Mouse (Mus musculus): ENCODE results near the gene Ccnf. TPM values are rescaled to one million over a fixed set of nuclear protein-coding genes. Genes with fewer than 3 reads are reported as not detected.
A peak's percentile ranks its signal among the peaks of the same experiment; 100 is the strongest.

Ccnf gene
- total RNA-seq, 2 experiments from 2014 or later, result 6.2 to 7.2 TPM

DNA sequence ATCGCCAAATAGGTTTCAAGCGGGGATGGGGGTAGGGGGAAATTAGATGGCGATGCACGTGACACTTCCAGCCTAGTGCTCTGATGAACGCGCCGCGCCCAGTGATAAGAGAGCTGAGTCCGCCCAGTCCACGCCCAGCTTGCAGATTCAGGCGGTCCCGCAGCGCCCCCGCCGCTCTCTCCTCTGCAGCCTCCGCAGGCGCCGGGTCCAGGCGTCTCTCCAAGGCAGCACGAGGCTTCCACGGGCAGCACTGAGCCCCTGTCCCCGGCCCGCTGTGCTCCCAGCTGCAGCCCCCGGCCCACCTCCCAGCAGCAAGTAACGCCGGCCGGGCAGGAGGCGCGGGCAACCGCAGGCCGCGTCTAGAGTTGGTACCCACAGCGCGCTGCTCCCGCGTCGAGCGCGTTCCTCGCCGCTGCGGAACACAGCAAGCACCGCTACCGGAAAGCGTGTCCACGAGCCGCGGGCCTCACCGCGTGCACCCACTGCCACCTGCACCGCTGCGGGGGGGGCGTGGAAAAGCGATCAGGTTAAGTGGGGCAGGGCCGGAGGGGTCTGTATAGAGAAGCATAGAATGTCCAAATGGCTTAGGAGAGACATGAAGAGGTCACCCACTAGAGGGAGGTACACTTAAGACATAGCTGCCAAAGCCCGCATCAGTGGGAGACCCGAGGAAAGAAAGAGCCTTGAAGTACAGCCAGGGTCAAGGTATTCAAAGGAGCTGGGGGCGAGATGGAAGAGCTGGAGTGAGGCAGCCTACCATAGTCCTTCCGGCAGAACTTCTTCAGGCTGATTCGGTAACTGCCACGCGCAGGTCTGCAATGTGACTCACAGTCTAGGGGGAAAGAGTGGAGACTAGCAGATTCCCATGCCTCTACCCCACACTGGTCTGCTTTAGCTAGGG, 44.6 kb downstream of the Ccnf start:
- intact Hi-C loops (cut with DNase I), result loop anchor here (5.0 kb wide), 1 partner anchor 34 kb away; no protein-coding TSS in a partner anchor
- peak; percentile 77 to 87 for DNase-seq (ENCODE audit: extremely low spot score in 1 of 2, low spot score in 2 of 2)

DNA sequence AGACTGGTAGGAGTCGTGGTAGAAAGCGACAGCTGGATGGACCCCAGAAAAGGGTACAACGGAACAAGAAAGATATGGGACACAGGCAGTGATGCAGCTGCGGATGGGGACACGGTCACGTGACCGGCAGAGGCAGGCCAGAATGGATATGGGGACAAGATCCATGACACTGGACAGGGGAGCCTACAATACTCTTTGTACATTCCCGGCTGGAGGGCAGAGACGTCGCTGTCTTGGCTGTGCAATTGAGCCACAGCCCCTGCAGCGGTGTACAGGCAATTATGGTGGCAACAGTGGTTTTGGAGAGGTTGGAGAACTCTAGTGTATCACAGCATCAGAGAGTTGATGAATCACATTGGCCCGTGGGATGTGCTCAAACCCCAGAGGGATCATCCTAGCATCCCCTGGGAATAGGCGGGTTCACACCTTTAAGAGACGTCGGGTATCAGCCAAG, 45.3 kb downstream of the Ccnf start:
- peak in 1 of 2 experiments; percentile 71 for DNase-seq (ENCODE audit: extremely low spot score in 1 of 2, low spot score in 2 of 2)
- intact Hi-C loops (cut with DNase I), result loop anchor here (5.0 kb wide), 1 partner anchor 34 kb away; no protein-coding TSS in a partner anchor

- intact Hi-C loops (cut with DNase I), result loop anchor here (5.0 kb wide), 1 partner anchor 33 kb away; no protein-coding TSS in a partner anchor
- DNase-seq (ENCODE audit: extremely low spot score in 1 of 2, low spot score in 2 of 2), result peak; percentile 93 to 97
These were observed 45.9 kb downstream of the Ccnf start, which contains the start of gene Tbc1d24 for GRCm38 (mm10) chr17:24205284-24205888. Gene Tbc1d24, minus strand, starts transcription at chr17:24205562.

- intact Hi-C loops (cut with DNase I), result loop anchor here (5.0 kb wide), 1 partner anchor 33 kb away; no protein-coding TSS in a partner anchor
- DNase-seq (ENCODE audit: extremely low spot score in 1 of 2, low spot score in 2 of 2), result no peak
These were observed 46.4 kb downstream of the Ccnf start for GRCm38 (mm10) chr17:24204846-24205245.

DNA sequence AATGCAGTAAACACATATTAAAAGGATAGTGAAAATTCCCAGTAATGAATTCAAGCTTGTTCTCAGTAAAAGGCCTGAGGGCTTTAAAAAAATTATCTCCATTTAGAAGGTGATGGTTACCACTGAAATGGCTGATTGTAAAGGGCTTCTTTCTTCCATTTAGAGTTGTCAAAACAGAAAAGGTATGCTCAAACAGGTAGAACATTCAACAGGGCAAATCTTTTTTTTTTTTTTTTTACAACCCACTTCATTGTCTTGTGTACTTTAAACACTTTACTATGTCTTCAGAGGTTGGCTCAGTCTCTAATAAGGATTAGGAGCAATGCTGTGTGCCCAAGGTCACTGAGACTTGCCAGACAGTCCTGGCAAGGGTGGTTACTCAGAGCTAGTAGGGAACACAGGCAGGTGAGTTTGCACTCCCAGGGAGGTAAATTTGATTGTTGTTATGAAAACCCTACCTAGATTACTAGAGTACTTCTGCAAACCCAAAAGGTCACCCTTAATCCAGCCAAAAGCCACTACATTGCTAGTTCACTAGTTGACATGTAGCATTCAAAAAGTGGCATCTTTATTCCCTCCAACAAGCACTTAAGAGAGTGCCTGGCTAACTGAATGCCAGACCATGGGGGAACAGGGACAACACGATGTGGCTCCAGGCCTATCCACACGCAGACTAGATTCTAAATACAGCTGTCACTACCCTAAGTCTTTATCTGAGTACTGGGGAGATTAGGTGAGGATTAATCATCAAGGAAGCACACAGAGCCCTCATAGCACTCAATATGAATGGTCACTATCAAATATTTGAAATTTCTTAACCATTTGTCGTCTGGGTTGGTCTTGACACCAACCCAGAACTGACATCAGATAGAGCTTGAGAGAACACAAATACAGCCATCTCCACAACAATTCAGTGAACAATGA, 47.4 kb downstream of the Ccnf start:
- intact Hi-C loops (cut with DNase I), result no loop called here
- no peak for DNase-seq (ENCODE audit: extremely low spot score in 1 of 2, low spot score in 2 of 2)

DNA sequence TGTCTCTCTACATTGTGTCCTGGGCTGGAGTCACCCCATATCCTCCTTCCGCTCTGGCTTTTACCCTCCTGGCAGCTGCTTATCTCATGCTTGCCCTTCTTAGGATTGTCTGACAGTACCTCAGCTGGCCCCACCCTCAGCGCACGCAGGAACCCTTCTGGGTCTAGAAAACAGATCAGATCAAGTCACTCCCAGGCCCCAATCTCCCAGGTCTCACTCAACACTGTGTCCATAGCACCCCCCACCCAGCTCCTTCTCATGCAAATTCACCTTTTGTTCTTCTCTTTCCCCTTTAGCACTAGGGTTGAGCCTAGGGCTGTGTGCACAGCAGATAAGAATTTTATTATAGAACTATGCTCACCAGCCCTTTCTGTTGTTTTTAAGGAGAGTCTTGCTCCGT, 48.2 kb downstream of the Ccnf start:
- intact Hi-C loops (cut with DNase I), result no loop called here
- DNase-seq (ENCODE audit: extremely low spot score in 1 of 2, low spot score in 2 of 2), result no peak

GRCm38 (mm10) chr17:24201092-24201491, 50.2 kb downstream of the Ccnf start:
- intact Hi-C loops (cut with DNase I), result no loop called here
- DNase-seq (ENCODE audit: extremely low spot score in 1 of 2, low spot score in 2 of 2), result no peak

DNA sequence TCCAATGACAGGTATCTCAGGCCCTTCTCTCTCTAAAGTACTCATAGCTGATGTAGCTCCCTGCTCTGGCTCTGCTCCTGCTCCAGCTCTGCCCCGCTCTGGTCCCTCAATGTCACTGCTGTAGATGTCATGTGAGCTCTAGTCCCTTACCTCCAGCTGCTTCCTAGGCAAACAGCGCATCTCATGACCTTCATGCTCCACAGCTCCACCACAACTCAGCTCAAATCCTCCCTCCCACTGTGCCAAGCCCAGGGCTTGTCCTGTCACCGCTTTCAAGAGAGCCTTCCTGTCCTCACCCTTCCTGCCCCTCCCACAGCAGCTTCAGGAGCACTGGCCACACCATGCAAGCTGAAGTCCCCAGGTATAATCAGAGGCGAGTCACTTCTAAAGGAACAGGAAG, 51.5 kb downstream of the Ccnf start:
- peak in 1 of 2 experiments; percentile 41 for DNase-seq (ENCODE audit: extremely low spot score in 1 of 2, low spot score in 2 of 2)
- intact Hi-C loops (cut with DNase I), result no loop called here

DNA sequence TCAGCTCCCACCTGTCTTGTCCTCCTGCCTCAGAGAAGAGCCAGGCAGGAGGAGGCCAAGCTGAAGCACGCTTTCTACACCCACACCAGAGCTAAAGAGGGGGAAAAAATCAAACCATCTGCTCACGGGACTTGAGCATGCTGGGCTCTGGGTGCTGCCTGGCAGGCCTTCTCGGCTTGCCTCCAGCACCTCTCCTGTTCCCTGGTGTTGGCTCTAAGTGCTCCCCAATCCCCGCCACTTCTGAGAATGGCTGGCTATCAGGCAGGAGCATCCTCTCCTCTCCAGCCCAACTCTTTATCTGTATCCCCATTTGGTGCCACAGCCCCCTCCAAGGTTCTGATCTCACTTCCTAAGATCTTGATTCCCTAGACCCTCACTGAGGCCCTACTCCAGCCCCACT, 52.0 kb downstream of the Ccnf start:
- intact Hi-C loops (cut with DNase I), result no loop called here
- peak; percentile 48 to 51 for DNase-seq (ENCODE audit: extremely low spot score in 1 of 2, low spot score in 2 of 2)

- intact Hi-C loops (cut with DNase I), result no loop called here
- peak; percentile 20 to 28 for DNase-seq (ENCODE audit: extremely low spot score in 1 of 2, low spot score in 2 of 2)
These were observed 54.1 kb downstream of the Ccnf start for GRCm38 (mm10) chr17:24197032-24197824.

DNA sequence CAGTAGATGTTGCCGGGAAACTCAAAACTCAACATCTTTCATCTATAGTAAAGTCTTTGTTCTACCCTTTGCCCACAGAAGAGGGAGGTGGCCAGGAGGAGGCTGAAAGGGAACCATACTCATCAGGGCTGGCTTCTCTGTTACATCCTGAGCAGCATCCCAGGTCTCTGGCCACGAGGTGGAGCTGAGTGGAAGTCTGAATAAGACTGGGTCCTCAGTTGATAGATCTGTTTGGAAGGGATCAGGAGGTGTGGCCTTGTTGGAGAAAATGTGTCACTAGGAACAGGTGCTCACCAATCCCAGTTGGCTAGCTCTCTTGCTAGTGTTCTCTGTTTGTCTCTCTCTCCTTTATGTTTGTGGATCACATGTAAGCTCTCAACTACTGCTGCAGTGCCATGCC, 55.9 kb downstream of the Ccnf start:
- DNase-seq (ENCODE audit: extremely low spot score in 1 of 2, low spot score in 2 of 2), result peak in 1 of 2 experiments; percentile 11
- intact Hi-C loops (cut with DNase I), result no loop called here

GRCm38 (mm10) chr17:24193769-24194168, 57.5 kb downstream of the Ccnf start:
- peak in 1 of 2 experiments; percentile 10 for DNase-seq (ENCODE audit: extremely low spot score in 1 of 2, low spot score in 2 of 2)
- intact Hi-C loops (cut with DNase I), result no loop called here

DNA sequence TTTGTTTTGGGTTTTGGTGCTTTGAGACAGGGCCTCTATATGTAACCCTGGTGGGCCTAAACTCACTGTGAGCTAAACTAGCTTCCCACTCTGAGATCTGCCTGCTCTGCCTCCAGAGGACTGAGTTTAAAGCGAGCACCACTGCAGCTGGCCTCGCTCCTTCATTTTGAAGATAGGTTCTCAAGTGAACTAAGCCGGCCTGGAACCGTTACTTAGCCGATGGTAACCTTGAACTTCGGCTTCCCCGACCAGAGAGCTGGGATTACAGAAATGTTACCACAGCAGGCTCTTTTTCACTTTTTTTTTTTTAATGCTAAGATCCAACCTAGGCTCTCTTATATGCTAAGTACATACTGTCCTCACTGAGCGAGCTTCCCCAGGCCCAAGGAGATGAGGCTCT, 58.0 kb downstream of the Ccnf start:
- DNase-seq (ENCODE audit: extremely low spot score in 1 of 2, low spot score in 2 of 2), result peak in 1 of 2 experiments; percentile 11
- intact Hi-C loops (cut with DNase I), result no loop called here

GRCm38 (mm10) chr17:24192848-24193247, 58.4 kb downstream of the Ccnf start:
- intact Hi-C loops (cut with DNase I), result no loop called here
- DNase-seq (ENCODE audit: extremely low spot score in 1 of 2, low spot score in 2 of 2), result no peak

GRCm38 (mm10) chr17:24191481-24191880, 59.8 kb downstream of the Ccnf start:
- no peak for DNase-seq (ENCODE audit: extremely low spot score in 1 of 2, low spot score in 2 of 2)
- intact Hi-C loops (cut with DNase I), result no loop called here

- intact Hi-C loops (cut with DNase I), result no loop called here
These were observed 60.4 kb downstream of the Ccnf start for GRCm38 (mm10) chr17:24190934-24191333.

DNA sequence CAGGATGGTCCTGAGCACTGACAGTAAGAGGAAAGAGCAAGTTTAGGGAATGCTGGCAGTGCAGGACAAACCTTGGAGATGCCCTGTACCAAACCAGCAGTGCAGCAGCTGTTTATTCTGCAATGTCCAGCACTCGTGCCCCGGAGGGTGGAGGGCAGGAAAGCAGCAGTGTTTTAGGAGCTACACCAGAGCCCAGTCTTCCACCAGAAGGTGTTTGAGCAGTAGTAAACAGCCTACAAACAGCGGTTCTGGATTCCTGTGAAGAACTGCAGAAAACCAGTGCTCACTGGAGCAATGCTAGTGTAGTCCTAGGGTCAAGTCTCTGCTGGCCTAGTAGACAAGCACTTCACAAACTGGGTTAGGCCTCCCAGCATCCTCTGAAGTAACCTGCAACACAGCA, 77.0 kb downstream of the Ccnf start:
- intact Hi-C loops (cut with DNase I), result loop anchor here (5.0 to 10.0 kb wide), 4 partner anchors 33 to 213 kb away; partner anchors contain the start of genes Abca17, Abca3, Ccnf and Ntn3
- peak in 1 of 2 experiments; percentile 12 for DNase-seq (ENCODE audit: extremely low spot score in 1 of 2, low spot score in 2 of 2)

More at GRCm38 (mm10) chr17:24190934-24191333, 60.4 kb downstream of the Ccnf start:
- DNase-seq (ENCODE audit: extremely low spot score in 1 of 2, low spot score in 2 of 2), result no peak

GRCm38 (mm10) chr17:24173423-24173822, 77.9 kb downstream of the Ccnf start:
- intact Hi-C loops (cut with DNase I), result loop anchor here (5.0 to 10.0 kb wide), 4 partner anchors 34 to 214 kb away; partner anchors contain the start of genes Abca17, Abca3, Ccnf and Ntn3
- peak; percentile 64 to 68 for DNase-seq (ENCODE audit: extremely low spot score in 1 of 2, low spot score in 2 of 2)

Measured in left cerebral cortex, postnatal 10 days (tissue).